Mouse (Mus musculus) gastrocnemius, adult 18-20 months (tissue): Measurements from ENCODE around the gene Slc7a7. TPM values are rescaled to one million over a fixed set of nuclear protein-coding genes. Genes with fewer than 3 reads are reported as not detected.
A peak's percentile ranks its signal among the peaks of the same experiment; 100 is the strongest.

Source experiments
- DNase-seq: peaks from one replicate; pipeline ENCODE4 v3.0.0; 2021; ENCODE audit warnings: low spot score
- total RNA-seq, 2 experiments: library from RNA; stranded (reverse); gene quantifications; 2 replicates each; pipeline ENCODE4 v1.2.3; 2021

Slc7a7 gene
- total RNA-seq, 2 experiments from 2014 or later = 0.52 to 0.73 TPM

GRCm38 (mm10) chr14:54432837-54433830, 15.6 kb upstream of the Slc7a7 start:
- no peak for DNase-seq

- DNase-seq = no peak
Measured at GRCm38 (mm10) chr14:54432078-54432836, 14.7 kb upstream of the Slc7a7 start.

GRCm38 (mm10) chr14:54431334-54432077, 13.9 kb upstream of the Slc7a7 start, which contains the start of gene Mmp14:
TSS of gene Mmp14 (plus strand) at chr14:54431612.
- peak; percentile 68 for DNase-seq

- DNase-seq = no peak
Measured at GRCm38 (mm10) chr14:54430406-54431145, 13.0 kb upstream of the Slc7a7 start.

GRCm38 (mm10) chr14:54429332-54430093, 11.9 kb upstream of the Slc7a7 start:
- no peak for DNase-seq

GRCm38 (mm10) chr14:54428421-54428820, 10.8 kb upstream of the Slc7a7 start:
- DNase-seq = no peak

- DNase-seq = no peak
Measured at GRCm38 (mm10) chr14:54427696-54428095, 10.1 kb upstream of the Slc7a7 start.

GRCm38 (mm10) chr14:54426689-54427398, 9.3 kb upstream of the Slc7a7 start, which contains the start of gene Mrpl52:
TSS of gene Mrpl52 (plus strand) at chr14:54426909.
- peak; percentile 92 for DNase-seq

- DNase-seq = no peak
Measured at GRCm38 (mm10) chr14:54426003-54426688, 8.6 kb upstream of the Slc7a7 start.

GRCm38 (mm10) chr14:54425540-54425939, 8.0 kb upstream of the Slc7a7 start:
- DNase-seq = no peak

- no peak for DNase-seq
Measured at GRCm38 (mm10) chr14:54424634-54425033, 7.1 kb upstream of the Slc7a7 start.

- no peak for DNase-seq
Measured at GRCm38 (mm10) chr14:54423406-54423805, 5.8 kb upstream of the Slc7a7 start.

GRCm38 (mm10) chr14:54421014-54421413, 3.4 kb upstream of the Slc7a7 start:
- DNase-seq = no peak

- DNase-seq = no peak
Measured at GRCm38 (mm10) chr14:54416830-54417229, 750 bp downstream of the Slc7a7 start.

GRCm38 (mm10) chr14:54416229-54416775, 1.3 kb downstream of the Slc7a7 start:
- no peak for DNase-seq

- no peak for DNase-seq
Measured at GRCm38 (mm10) chr14:54415241-54416020, 2.1 kb downstream of the Slc7a7 start.

GRCm38 (mm10) chr14:54413877-54414700, 3.5 kb downstream of the Slc7a7 start:
- no peak for DNase-seq
